Mouse (Mus musculus) ES-E14 (cell line): ENCODE data around the gene Zfp598. TPM values are rescaled to one million over a fixed set of nuclear protein-coding genes. Genes with fewer than 3 reads are reported as not detected.

Source experiments
- DNase-seq: peaks from one replicate; pipeline ENCODE4 v3.0.0-alpha.2; 2013; ENCODE audit warnings: low read depth, low spot score
- H3K27ac ChIP-seq: 2 replicates; pipeline ENCODE4 v1.5.1; 2012; ENCODE audit warnings: low read depth, mild to moderate bottlenecking, low read length, moderate library complexity, mixed read lengths; ENCODE audit not compliant: poor library complexity, insufficient read depth, severe bottlenecking
- H3K36me3 ChIP-seq: 2 replicates; pipeline ENCODE4 v1.6.1; 2012; ENCODE audit warnings: mild to moderate bottlenecking, low read length, moderate library complexity, mixed read lengths; ENCODE audit not compliant: control insufficient read depth, poor library complexity, insufficient read depth, severe bottlenecking
- H3K4me1 ChIP-seq, 2 experiments: fragments of 150-350 bp in 1 of 2; sonication (generic) in 1 of 2; 2 replicates each; pipeline ENCODE4 v1.6.1; 2012; ENCODE audit warnings: low read length in 2 of 2, mild to moderate bottlenecking in 1 of 2, mixed read lengths in 1 of 2; ENCODE audit not compliant: control insufficient read depth in 2 of 2, insufficient read depth in 2 of 2, poor library complexity in 1 of 2
- H3K4me3 ChIP-seq, 2 experiments: fragments of 150-350 bp in 1 of 2; sonication (generic) in 1 of 2; 2 replicates each; pipeline ENCODE4 v1.5.1; 2012; ENCODE audit warnings: low read length in 2 of 2, low read depth in 1 of 2, mild to moderate bottlenecking in 1 of 2, mixed read lengths in 1 of 2; ENCODE audit not compliant: insufficient read depth in 1 of 2, poor library complexity in 1 of 2, severe bottlenecking in 1 of 2
- H3K9ac ChIP-seq: 2 replicates; pipeline ENCODE4 v1.6.1; 2012; ENCODE audit warnings: low read depth, mild to moderate bottlenecking, low read length, mixed read lengths; ENCODE audit not compliant: poor library complexity, insufficient read depth, severe bottlenecking
- H3K9me3 ChIP-seq: fragments of 150-350 bp; sonication (generic); 2 replicates; pipeline ENCODE4 v1.6.1; 2012; ENCODE audit warnings: low read depth, mild to moderate bottlenecking, low read length; ENCODE audit not compliant: control insufficient read depth, insufficient read depth
- CHD2 ChIP-seq: IDR thresholded peaks from 2 replicates; pipeline ENCODE4 v1.6.1; 2014; ENCODE audit warnings: mild to moderate bottlenecking, low read depth, low read length, inconsistent platforms
- HCFC1 ChIP-seq: IDR thresholded peaks from 2 replicates; pipeline ENCODE4 v1.6.1; 2012; ENCODE audit warnings: low read length, inconsistent platforms, borderline replicate concordance; ENCODE audit not compliant: insufficient read depth
- MAFK ChIP-seq: IDR thresholded peaks from 2 replicates; pipeline ENCODE4 v1.6.1; 2014; ENCODE audit warnings: mild to moderate bottlenecking, low read depth, low read length, inconsistent platforms; ENCODE audit not compliant: insufficient read depth
- ZC3H11A ChIP-seq: IDR thresholded peaks from 2 replicates; pipeline ENCODE4 v1.6.1; 2012; ENCODE audit warnings: low read depth, mild to moderate bottlenecking, inconsistent platforms, low read length, borderline replicate concordance
- ZNF384 ChIP-seq: IDR thresholded peaks from 2 replicates; pipeline ENCODE4 v1.6.1; 2012; ENCODE audit warnings: low read depth, low read length, inconsistent platforms
- in situ Hi-C, 2 experiments: fragments of 600-800 bp; cut with MboI; formaldehyde crosslinking; loops; one replicate each; pipeline ENCODE4 v1.15.1; 2025; ENCODE audit warnings: low sequenced_read_pairs in 2 of 2, inconsistent platforms in 1 of 2; ENCODE audit not compliant: unreplicated experiment in 2 of 2
- total RNA-seq: library from RNA; depleted of rRNA; stranded (reverse); fragments of 300-350 nt; gene quantifications from 2 replicates; pipeline ENCODE4 v1.2.3, GENCODE M21; 2012; rRNA removed

The Zfp598 gene
- total RNA-seq, result 39.7 and 55.9 TPM in 2 replicates

- DNase-seq, result peak; percentile 78
- in situ Hi-C loops, result no loop called here
- Histone ChIP-seq H3K9ac (peak within 1 kb of the TSS; percentile 97), H3K27ac (peak within 1 kb of the TSS; percentile 81), H3K4me3 (peak within 1 kb of the TSS; percentile 94 to 98), H3K9me3 (no peaks in the 10 kb centered on the region), H3K4me1 (peaks cover 7 to 22% of the 10 kb centered on the region in 2 experiments; a peak in 3 of 4 replicates), H3K36me3 (no peaks in the 10 kb centered on the region)
- TF ChIP-seq ZNF384 (no peak), HCFC1 (peak; percentile 80)
Observed at GRCm38 (mm10) chr17:24669545-24670245, at the start of gene Zfp598. Zfp598 (plus strand) TSS chr17:24669687.

DNA sequence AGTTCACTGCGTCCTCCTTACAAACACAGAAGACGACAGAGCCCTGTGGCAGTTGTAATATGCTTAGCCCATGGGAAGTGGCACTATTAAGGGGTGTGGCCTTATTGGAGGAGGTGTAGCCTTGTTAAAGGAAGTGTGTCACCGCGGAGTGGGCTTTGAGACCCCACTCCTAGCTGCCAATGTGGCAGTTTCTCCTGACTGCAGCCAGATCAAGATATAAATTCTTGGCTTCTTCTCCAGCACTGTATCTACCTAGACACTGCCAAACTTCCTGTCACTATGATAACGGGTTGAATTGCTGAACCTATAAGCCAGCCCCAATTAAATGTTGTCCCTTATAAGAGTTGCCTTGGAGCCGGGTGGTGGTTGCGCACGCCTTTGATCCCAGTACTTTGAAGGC is 44.0 kb upstream of the Zfp598 start:
- DNase-seq, result no peak
- in situ Hi-C loops, result no loop called here
- H3K4me1 ChIP-seq, result no peaks in the 10 kb centered on the region
- no peak overlapping the region for H3K27ac ChIP-seq
- H3K36me3 ChIP-seq, result peaks cover 44% of the 10 kb centered on the region
- no peaks in the 10 kb centered on the region for H3K9me3 ChIP-seq
- TF ChIP-seq CHD2 (no peak), ZNF384 (no peak), HCFC1 (no peak), ZC3H11A (no peak)
- no peak overlapping the region for H3K9ac ChIP-seq
- H3K4me3 ChIP-seq, result no peak overlapping the region

DNA sequence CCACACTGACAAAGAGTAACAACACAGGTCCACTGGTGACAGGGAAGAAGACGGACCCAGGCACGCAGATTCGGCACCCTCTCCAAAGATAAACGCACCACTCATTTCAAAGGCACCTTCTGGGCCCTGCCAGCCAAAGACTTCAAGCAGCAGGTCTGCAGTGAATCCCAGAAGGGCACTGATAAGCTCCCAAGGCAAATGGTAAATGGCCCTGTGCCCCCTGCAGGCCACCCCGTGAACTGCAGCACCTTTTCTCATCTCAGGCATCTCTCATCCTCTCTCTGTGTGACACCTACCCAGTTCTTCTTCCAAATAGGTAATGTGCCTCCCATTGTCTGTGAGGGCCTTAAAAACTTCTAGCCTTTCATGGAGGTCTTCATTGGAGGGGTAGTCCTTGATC is 40.8 kb upstream of the Zfp598 start:
- Histone ChIP-seq H3K4me1 (peaks cover 0 to 1% of the 10 kb centered on the region in 2 experiments; a peak in 1 of 4 replicates), H3K9ac (no peak overlapping the region), H3K27ac (no peak overlapping the region), H3K36me3 (peaks cover 28% of the 10 kb centered on the region), H3K9me3 (no peaks in the 10 kb centered on the region), H3K4me3 (no peak overlapping the region)
- in situ Hi-C loops, result no loop called here
- no peak for TF ChIP-seq CHD2
- TF ChIP-seq ZNF384, result no peak
- TF ChIP-seq MAFK, result no peak
- TF ChIP-seq HCFC1, result no peak
- no peak for TF ChIP-seq ZC3H11A
- peak; percentile 69 for DNase-seq

GRCm38 (mm10) chr17:24630072-24630471 is 39.4 kb upstream of the Zfp598 start:
- H3K27ac ChIP-seq, result no peak overlapping the region
- H3K4me1 ChIP-seq, result peaks cover 0 to 2% of the 10 kb centered on the region in 2 experiments; a peak in 1 of 4 replicates
- H3K4me3 ChIP-seq, result no peak overlapping the region
- H3K9me3 ChIP-seq, result no peaks in the 10 kb centered on the region
- no peak for TF ChIP-seq HCFC1
- no peak for TF ChIP-seq ZC3H11A
- TF ChIP-seq MAFK, result no peak
- TF ChIP-seq CHD2, result no peak
- no peak for TF ChIP-seq ZNF384
- in situ Hi-C loops, result no loop called here
- H3K9ac ChIP-seq, result no peak overlapping the region
- DNase-seq, result no peak
- peaks cover 26% of the 10 kb centered on the region for H3K36me3 ChIP-seq
